Mouse (Mus musculus): ENCODE measurements at regions not wholly inside any gene's neighbourhood (a gene's known extent, or its start where the extent isn't known, plus 50 kb on each side); places are given as distances from the start of the nearest gene placed in this dataset.

- Histone ChIP-seq H3K4me3 (ENCODE audit: low read depth, low read length) (no peak overlapping the region), H3K4me2 (ENCODE audit: low read depth, low read length) (no peak overlapping the region), H3K36me3 (ENCODE audit: control insufficient read depth, insufficient read depth, low read length) (no peaks in the 10 kb centered on the region), H3K9ac (ENCODE audit: low read depth, low read length) (no peak overlapping the region), H3K9me3 (ENCODE audit: control insufficient read depth, low read length) (0 out of 2 replicates have a peak, but pooled peaks cover 10% of the 10 kb centered on the region), H3K27ac (replicated peaks; ENCODE audit: low read depth, low read length) (no peak overlapping the region), H3K27me3 (replicated peaks; ENCODE audit: control insufficient read depth, insufficient read depth, low read length) (no peaks in the 10 kb centered on the region), H3K4me1 (ENCODE audit: control insufficient read depth, insufficient read depth, low read length) (no peaks in the 10 kb centered on the region)
- DNase-seq (ENCODE audit: low spot score) (no peak), ATAC-seq (ENCODE audit: low read depth) (no peak)
- WGBS = 69% methylated on average over 7 of the region's 7 CpGs
These were observed 193.2 kb downstream of the Actr3 start for GRCm38 (mm10) chr1:125242345-125242744.

GRCm38 (mm10) chr1:125241717-125242116 lies 193.8 kb downstream of the Actr3 start:
- H3K36me3 ChIP-seq (ENCODE audit: control insufficient read depth, insufficient read depth, low read length) = no peaks in the 10 kb centered on the region
- no peaks in the 10 kb centered on the region for H3K27me3 ChIP-seq (replicated peaks; ENCODE audit: control insufficient read depth, insufficient read depth, low read length)
- H3K9ac ChIP-seq (ENCODE audit: low read depth, low read length) = no peak overlapping the region
- 86% methylated on average over 1 of the region's 1 CpGs for WGBS
- H3K4me1 ChIP-seq (ENCODE audit: control insufficient read depth, insufficient read depth, low read length) = no peaks in the 10 kb centered on the region
- H3K4me2 ChIP-seq (ENCODE audit: low read depth, low read length) = no peak overlapping the region
- H3K4me3 ChIP-seq (ENCODE audit: low read depth, low read length) = no peak overlapping the region
- ATAC-seq (ENCODE audit: low read depth) (no peak), DNase-seq (ENCODE audit: low spot score) (no peak)
- 0 out of 2 replicates have a peak, but pooled peaks cover 10% of the 10 kb centered on the region for H3K9me3 ChIP-seq (ENCODE audit: control insufficient read depth, low read length)
- H3K27ac ChIP-seq (replicated peaks; ENCODE audit: low read depth, low read length) = no peak overlapping the region

- ATAC-seq (ENCODE audit: low read depth) = no peak
- WGBS = 84% methylated on average over 3 of the region's 3 CpGs
- H3K4me3 ChIP-seq (ENCODE audit: low read depth, low read length) = no peak overlapping the region
- no peaks in the 10 kb centered on the region for H3K36me3 ChIP-seq (ENCODE audit: control insufficient read depth, insufficient read depth, low read length)
- H3K27ac ChIP-seq (replicated peaks; ENCODE audit: low read depth, low read length) = no peak overlapping the region
- no peak for DNase-seq (ENCODE audit: low spot score)
- H3K4me2 ChIP-seq (ENCODE audit: low read depth, low read length) = no peak overlapping the region
- H3K9ac ChIP-seq (ENCODE audit: low read depth, low read length) = no peak overlapping the region
- no peaks in the 10 kb centered on the region for H3K4me1 ChIP-seq (ENCODE audit: control insufficient read depth, insufficient read depth, low read length)
- H3K27me3 ChIP-seq (replicated peaks; ENCODE audit: control insufficient read depth, insufficient read depth, low read length) = no peaks in the 10 kb centered on the region
- 0 out of 2 replicates have a peak, but pooled peaks cover 7% of the 10 kb centered on the region for H3K9me3 ChIP-seq (ENCODE audit: control insufficient read depth, low read length)
These were observed 197.9 kb downstream of the Actr3 start for GRCm38 (mm10) chr1:125237595-125237988.

- H3K9me3 ChIP-seq (ENCODE audit: control insufficient read depth, low read length) = 0 out of 2 replicates have a peak, but pooled peaks cover 5% of the 10 kb centered on the region
- ATAC-seq (ENCODE audit: low read depth) = no peak
- WGBS = 91% methylated on average over 10 of the region's 10 CpGs
These were observed 198.5 kb downstream of the Actr3 start for GRCm38 (mm10) chr1:125236948-125237594.

GRCm38 (mm10) chr1:125234747-125235146 lies 200.8 kb downstream of the Actr3 start:
- DNase-seq (ENCODE audit: low spot score) (no peak), ATAC-seq (ENCODE audit: low read depth) (no peak)
- Histone ChIP-seq H3K27me3 (replicated peaks; ENCODE audit: control insufficient read depth, insufficient read depth, low read length) (no peaks in the 10 kb centered on the region), H3K9me3 (ENCODE audit: control insufficient read depth, low read length) (0 out of 2 replicates have a peak, but pooled peaks cover 5% of the 10 kb centered on the region), H3K4me2 (ENCODE audit: low read depth, low read length) (no peak overlapping the region), H3K9ac (ENCODE audit: low read depth, low read length) (no peak overlapping the region), H3K4me1 (ENCODE audit: control insufficient read depth, insufficient read depth, low read length) (no peaks in the 10 kb centered on the region), H3K36me3 (ENCODE audit: control insufficient read depth, insufficient read depth, low read length) (no peaks in the 10 kb centered on the region), H3K27ac (replicated peaks; ENCODE audit: low read depth, low read length) (no peak overlapping the region), H3K4me3 (ENCODE audit: low read depth, low read length) (no peak overlapping the region)
- WGBS = 79% methylated on average over 2 of the region's 2 CpGs

More at GRCm38 (mm10) chr1:125236948-125237594, 198.5 kb downstream of the Actr3 start:
- Histone ChIP-seq H3K4me2 (ENCODE audit: low read depth, low read length) (no peak overlapping the region), H3K4me3 (ENCODE audit: low read depth, low read length) (no peak overlapping the region), H3K4me1 (ENCODE audit: control insufficient read depth, insufficient read depth, low read length) (no peaks in the 10 kb centered on the region), H3K36me3 (ENCODE audit: control insufficient read depth, insufficient read depth, low read length) (no peaks in the 10 kb centered on the region), H3K27me3 (replicated peaks; ENCODE audit: control insufficient read depth, insufficient read depth, low read length) (no peaks in the 10 kb centered on the region), H3K27ac (replicated peaks; ENCODE audit: low read depth, low read length) (no peak overlapping the region), H3K9ac (ENCODE audit: low read depth, low read length) (no peak overlapping the region)
- DNase-seq (ENCODE audit: low spot score) = no peak

GRCm38 (mm10) chr1:125223370-125223769 lies 212.2 kb downstream of the Actr3 start:
- no peak for ATAC-seq (ENCODE audit: low read depth)
- Histone ChIP-seq H3K36me3 (ENCODE audit: control insufficient read depth, insufficient read depth, low read length) (no peaks in the 10 kb centered on the region), H3K27me3 (replicated peaks; ENCODE audit: control insufficient read depth, insufficient read depth, low read length) (no peaks in the 10 kb centered on the region), H3K4me1 (ENCODE audit: control insufficient read depth, insufficient read depth, low read length) (no peaks in the 10 kb centered on the region), H3K4me2 (ENCODE audit: low read depth, low read length) (no peak overlapping the region), H3K9ac (ENCODE audit: low read depth, low read length) (no peak overlapping the region), H3K9me3 (ENCODE audit: control insufficient read depth, low read length) (no peaks in the 10 kb centered on the region), H3K27ac (replicated peaks; ENCODE audit: low read depth, low read length) (no peak overlapping the region), H3K4me3 (ENCODE audit: low read depth, low read length) (no peak overlapping the region)
- no peak for DNase-seq (ENCODE audit: low spot score)
- 88% methylated on average over 10 of the region's 10 CpGs for WGBS

- no peak overlapping the region for H3K9ac ChIP-seq (ENCODE audit: low read depth, low read length)
- no peak; the same call in 1 of the 2 replicates for ATAC-seq (ENCODE audit: low read depth)
- 76% methylated on average over 6 of the region's 6 CpGs for WGBS
These were observed 219.3 kb downstream of the Actr3 start for GRCm38 (mm10) chr1:125216192-125216591.

GRCm38 (mm10) chr1:125187091-125187490 lies 248.4 kb downstream of the Actr3 start:
- Histone ChIP-seq H3K4me3 (ENCODE audit: low read depth, low read length) (no peak overlapping the region), H3K4me2 (ENCODE audit: low read depth, low read length) (no peak overlapping the region), H3K27me3 (replicated peaks; ENCODE audit: control insufficient read depth, insufficient read depth, low read length) (no peaks in the 10 kb centered on the region), H3K36me3 (ENCODE audit: control insufficient read depth, insufficient read depth, low read length) (no peaks in the 10 kb centered on the region), H3K27ac (replicated peaks; ENCODE audit: low read depth, low read length) (no peak overlapping the region), H3K9me3 (ENCODE audit: control insufficient read depth, low read length) (no peaks in the 10 kb centered on the region; the same call in 1 of the 2 replicates), H3K4me1 (ENCODE audit: control insufficient read depth, insufficient read depth, low read length) (no peaks in the 10 kb centered on the region), H3K9ac (ENCODE audit: low read depth, low read length) (no peak overlapping the region)
- WGBS = 74% methylated on average over 1 of the region's 1 CpGs
- no peak for DNase-seq (ENCODE audit: low spot score)
- no peak for ATAC-seq (ENCODE audit: low read depth)

More at GRCm38 (mm10) chr1:125216192-125216591, 219.3 kb downstream of the Actr3 start:
- Histone ChIP-seq H3K27me3 (replicated peaks; ENCODE audit: control insufficient read depth, insufficient read depth, low read length) (no peaks in the 10 kb centered on the region), H3K27ac (replicated peaks; ENCODE audit: low read depth, low read length) (no peak overlapping the region), H3K4me1 (ENCODE audit: control insufficient read depth, insufficient read depth, low read length) (no peaks in the 10 kb centered on the region), H3K4me2 (ENCODE audit: low read depth, low read length) (no peak overlapping the region), H3K4me3 (ENCODE audit: low read depth, low read length) (no peak overlapping the region), H3K9me3 (ENCODE audit: control insufficient read depth, low read length) (no peaks in the 10 kb centered on the region), H3K36me3 (ENCODE audit: control insufficient read depth, insufficient read depth, low read length) (no peaks in the 10 kb centered on the region)
- peak; percentile 32 for DNase-seq (ENCODE audit: low spot score)

Measured in embryonic facial prominence, embryonic 14.5 days (tissue).